Mouse (Mus musculus) T-helper 1 cell (primary cell): ENCODE results near the gene Sema7a.

Experiments
- in situ Hi-C: fragments of 300-600 bp; cut with MboI, MseI; formaldehyde crosslinking; loops from one replicate; pipeline ENCODE4 v1.15.1; 2025; ENCODE audit warnings: high pct_unique_total_duplicates

Gene Sema7a

GRCm38 (mm10) chr9:57938225-57939055, 1.5 kb upstream of the Sema7a start:
- in situ Hi-C loops: loop anchor here (5.0 kb wide), 2 partner anchors 54 to 76 kb away; no protein-coding TSS in a partner anchor

- in situ Hi-C loops: no loop called here
These were observed 460 bp downstream of the Sema7a start for GRCm38 (mm10) chr9:57940349-57940794.

GRCm38 (mm10) chr9:57940861-57941638, 1.1 kb downstream of the Sema7a start:
- in situ Hi-C loops: no loop called here

DNA sequence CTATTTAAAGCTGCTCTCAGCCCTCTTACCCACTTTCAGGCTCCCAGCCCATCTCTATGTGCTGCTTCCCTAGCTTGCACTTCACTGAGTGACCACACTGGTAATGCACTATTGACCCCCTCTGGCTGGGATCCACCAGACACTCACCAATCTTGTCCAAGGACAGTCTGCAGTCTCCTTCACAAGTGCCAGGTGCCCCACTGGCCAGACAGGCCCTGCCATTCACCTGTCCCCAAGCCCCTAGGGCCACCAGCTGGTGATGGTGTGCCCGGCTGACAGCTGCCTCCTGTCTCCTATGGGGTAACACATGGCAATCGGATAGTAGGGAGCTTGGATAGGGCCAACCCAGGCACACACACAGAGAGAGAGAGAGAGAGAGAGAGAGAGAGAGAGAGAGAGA, 2.1 kb downstream of the Sema7a start:
- in situ Hi-C loops: no loop called here

DNA sequence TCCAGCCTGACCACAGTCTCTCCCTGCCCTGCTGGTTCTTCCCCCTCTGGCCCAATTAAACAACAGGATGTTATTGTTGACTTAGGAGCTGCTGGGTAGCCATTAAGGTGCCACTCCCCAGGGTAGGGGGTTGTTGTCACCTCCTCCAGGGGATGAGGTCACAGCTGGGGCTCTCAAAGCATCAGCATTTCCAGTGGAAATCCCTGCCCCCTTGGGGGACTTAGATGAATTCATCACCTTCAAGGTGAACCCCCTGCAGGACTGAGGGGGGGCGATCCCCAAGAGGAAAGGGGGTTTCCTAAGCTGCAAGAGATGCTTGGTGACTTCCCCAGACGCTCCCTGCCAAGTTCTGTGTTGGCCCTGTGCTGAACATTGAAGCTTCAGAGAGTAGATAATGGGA, 3.2 kb downstream of the Sema7a start:
- in situ Hi-C loops: no loop called here

GRCm38 (mm10) chr9:57944572-57944971, 4.7 kb downstream of the Sema7a start:
- in situ Hi-C loops: no loop called here

- in situ Hi-C loops: no loop called here
These were observed 6.1 kb downstream of the Sema7a start for GRCm38 (mm10) chr9:57945771-57946616.

DNA sequence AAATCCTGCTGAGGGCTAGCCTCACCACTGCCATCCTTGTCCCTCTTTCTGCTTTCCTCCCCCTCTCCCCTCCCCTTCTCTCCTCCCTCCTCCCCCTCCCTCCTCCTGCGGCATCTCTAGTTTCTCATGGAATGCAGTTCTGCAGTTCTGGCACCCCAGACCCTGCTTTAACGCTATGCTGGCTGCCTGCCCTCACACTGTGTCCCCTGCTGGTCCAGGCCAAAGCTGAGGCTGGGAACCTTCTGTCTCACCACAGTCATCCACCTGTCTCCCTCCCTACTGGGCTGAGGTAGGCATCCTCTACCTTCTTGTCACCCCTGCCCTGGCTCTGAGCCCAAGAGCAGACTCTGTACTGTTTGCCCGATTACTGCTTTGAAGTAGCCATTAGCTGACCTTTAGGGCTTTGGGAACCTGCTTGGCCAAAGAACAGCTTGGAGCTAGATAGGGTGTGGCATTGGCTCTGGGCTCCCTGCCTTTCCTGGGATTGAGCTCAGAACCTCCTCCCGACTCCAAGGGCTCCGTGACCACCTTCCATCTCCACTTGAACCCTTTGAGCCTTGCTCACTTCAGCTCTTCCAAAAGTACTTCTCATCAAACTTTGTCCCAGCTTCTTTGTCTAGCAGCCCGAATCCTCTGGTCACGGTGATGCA, 7.6 kb downstream of the Sema7a start:
- in situ Hi-C loops: no loop called here

- in situ Hi-C loops: no loop called here
These were observed 8.5 kb downstream of the Sema7a start for GRCm38 (mm10) chr9:57948333-57948931.

DNA sequence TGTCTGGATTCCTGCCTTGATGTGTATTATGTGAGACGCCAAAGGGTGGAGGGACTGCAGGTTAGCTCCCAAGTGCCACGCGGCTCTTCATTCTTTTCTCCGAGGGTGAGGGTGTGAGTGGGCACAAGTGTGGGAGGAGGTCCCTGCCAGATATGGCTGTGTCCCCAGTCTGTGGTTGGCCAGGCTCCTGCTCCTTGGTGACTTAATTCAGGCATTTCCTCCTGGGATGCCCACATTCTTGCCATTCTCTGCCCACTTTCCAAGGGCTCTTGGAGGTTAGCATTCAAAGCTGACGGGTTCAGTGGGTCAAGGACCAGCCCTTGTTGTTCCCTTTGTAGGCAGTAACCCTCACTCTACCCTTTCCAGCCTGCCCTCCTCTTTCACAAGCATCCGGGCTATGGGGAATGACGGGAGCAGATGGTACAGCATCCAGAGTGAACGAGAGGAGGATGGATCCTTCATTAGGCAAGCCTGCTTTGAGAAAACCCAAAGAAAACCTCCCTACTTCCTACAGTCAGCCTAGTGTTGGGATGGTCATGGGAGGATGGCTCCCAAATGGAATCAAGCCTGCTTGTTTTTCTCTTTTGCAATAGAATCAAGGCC, 9.3 kb downstream of the Sema7a start:
- in situ Hi-C loops: no loop called here

- in situ Hi-C loops: no loop called here
These were observed 10.0 kb downstream of the Sema7a start for GRCm38 (mm10) chr9:57949879-57950278.

DNA sequence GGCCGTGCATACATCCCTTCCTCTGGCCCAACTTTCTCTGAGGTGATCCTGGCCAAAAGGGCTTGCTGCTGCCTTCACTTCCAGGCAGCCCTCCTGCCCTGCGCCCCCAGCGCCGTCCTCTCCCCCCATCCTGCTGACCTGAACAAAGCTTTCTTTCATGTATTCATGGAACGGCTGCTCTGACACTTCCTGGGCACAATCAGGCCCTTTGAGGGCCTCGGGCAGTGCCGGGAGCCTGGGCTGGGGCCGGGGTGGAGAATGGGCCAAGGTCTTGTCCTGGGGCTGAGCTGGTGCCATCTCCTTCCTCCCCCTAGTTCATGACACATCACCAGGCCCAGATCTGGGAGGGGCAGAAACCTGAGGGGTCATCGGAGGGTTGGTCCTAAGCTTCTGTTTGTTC, 10.6 kb downstream of the Sema7a start:
- in situ Hi-C loops: no loop called here

DNA sequence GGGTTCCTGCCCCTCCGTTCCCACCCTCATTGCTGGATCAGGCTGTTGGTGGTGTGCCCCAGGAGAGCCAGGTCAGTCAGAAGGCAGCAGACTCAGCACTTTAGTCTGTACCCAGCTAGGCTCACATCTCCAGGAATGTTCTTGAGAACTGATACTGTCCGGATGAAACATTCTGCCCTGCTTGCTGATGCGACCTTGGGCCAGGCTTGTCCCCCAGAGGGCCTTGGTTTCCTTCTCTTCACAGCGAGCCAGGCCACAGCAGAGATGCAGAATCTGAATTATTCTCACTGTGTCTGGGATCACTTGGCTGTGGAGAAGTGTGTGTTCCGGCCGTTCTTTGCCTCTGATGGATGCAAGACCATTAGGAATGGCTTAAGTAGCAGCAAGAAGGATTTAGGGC, 12.1 kb downstream of the Sema7a start:
- in situ Hi-C loops: no loop called here

DNA sequence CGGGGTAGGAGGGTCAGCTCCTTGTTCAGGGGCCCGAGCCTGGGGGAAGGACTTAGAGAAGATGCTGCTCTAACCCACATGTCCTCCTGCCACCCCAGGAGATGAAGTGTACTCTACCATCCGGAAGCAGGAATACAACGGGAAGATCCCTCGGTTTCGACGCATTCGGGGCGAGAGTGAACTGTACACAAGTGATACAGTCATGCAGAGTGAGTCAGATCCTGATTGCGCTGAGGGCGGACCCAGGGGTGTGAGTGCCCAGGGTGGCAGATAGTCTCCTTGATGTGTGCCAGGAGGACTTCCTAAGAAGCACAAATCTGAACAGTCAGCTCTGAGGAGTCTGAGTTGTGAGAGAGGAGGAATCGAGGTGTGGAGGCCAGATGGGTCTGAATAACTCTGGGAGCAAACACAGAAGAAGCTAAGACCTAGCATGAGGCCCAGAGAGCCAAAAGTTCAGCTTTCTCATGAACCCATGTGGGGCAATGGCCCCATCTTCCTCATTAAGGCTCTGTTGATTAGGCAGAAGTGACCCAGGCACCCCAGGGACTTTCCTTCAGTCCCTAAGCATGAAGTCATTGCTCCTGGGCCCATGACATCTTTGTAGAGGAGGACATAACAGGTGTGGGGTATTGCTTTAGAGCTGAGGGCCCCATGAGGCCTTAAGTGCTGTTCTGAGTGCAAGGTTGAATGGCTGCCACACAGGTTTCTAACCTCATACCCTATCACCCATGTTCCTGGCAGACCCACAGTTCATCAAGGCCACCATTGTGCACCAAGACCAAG, 15.2 kb downstream of the Sema7a start:
- in situ Hi-C loops: no loop called here

- in situ Hi-C loops: no loop called here
These were observed 15.9 kb downstream of the Sema7a start for GRCm38 (mm10) chr9:57955764-57956163.

- in situ Hi-C loops: no loop called here
These were observed 16.4 kb downstream of the Sema7a start for GRCm38 (mm10) chr9:57956196-57956837.

DNA sequence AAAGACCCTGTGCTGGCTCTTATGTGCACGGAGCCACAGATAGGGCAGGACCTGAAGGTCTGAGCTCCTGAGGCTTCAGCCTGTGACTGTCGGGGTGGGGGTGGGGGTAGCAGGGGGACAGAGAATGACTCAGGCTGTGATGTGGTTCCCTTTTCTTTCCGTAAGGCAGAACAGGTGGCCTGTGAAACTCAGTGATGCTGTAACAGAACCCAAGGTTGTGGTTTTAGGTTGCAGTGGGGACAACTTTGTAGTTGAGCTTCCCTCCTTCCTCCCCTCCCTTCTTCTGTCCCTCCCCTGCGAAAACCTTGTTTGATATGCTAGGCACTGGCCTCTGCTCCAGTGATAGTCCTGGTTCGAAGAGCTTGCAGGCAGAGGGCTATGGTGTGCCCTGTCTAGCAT, 16.9 kb downstream of the Sema7a start:
- in situ Hi-C loops: no loop called here

GRCm38 (mm10) chr9:57958615-57959014, 18.7 kb downstream of the Sema7a start:
- in situ Hi-C loops: no loop called here

DNA sequence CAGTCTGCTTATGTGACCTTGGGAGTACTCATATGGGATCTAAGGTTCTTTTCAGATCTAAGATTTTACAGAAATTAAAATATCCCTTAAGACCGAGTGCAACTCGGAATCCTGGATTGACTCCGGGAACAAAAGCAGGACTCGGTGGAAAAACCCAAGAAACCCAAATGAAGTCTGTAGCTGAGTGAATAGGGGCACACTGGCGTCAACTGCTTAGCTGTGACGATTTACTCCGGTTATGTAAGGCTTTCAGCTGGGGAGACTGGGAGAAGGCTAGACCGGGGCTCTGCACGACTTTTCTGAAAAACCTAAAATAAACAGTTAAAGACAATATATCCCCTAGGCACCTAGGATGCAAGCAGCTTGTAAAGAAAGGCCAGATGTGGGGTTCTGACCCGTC, 19.5 kb downstream of the Sema7a start:
- in situ Hi-C loops: no loop called here
